Mouse (Mus musculus) T-helper 1 cell (primary cell): Measurements from ENCODE around the gene Kremen2.

ENCODE experiments used
- in situ Hi-C: fragments of 300-600 bp; cut with MboI, MseI; formaldehyde crosslinking; loops from one replicate; pipeline ENCODE4 v1.15.1; 2025; ENCODE audit warnings: high pct_unique_total_duplicates

The Kremen2 gene

GRCm38 (mm10) chr17:23761155-23761554, 15.5 kb upstream of the Kremen2 start:
- in situ Hi-C loops, result no loop called here

- in situ Hi-C loops, result no loop called here
Measured at GRCm38 (mm10) chr17:23760231-23760630, 14.6 kb upstream of the Kremen2 start.

GRCm38 (mm10) chr17:23758801-23759200, 13.2 kb upstream of the Kremen2 start:
- in situ Hi-C loops, result no loop called here

- in situ Hi-C loops, result no loop called here
Measured at GRCm38 (mm10) chr17:23757581-23757980, 11.9 kb upstream of the Kremen2 start.

GRCm38 (mm10) chr17:23755689-23756088, 10.1 kb upstream of the Kremen2 start:
- in situ Hi-C loops, result no loop called here

GRCm38 (mm10) chr17:23749400-23750191, 4.0 kb upstream of the Kremen2 start:
- in situ Hi-C loops, result loop anchor here (5.0 kb wide), 1 partner anchor 93 kb away; the partner anchor contains the start of genes Prss32 and Prss41

GRCm38 (mm10) chr17:23748631-23749391, 3.2 kb upstream of the Kremen2 start:
- in situ Hi-C loops, result no loop called here

- in situ Hi-C loops, result no loop called here
Measured at GRCm38 (mm10) chr17:23748026-23748425, 2.4 kb upstream of the Kremen2 start.

GRCm38 (mm10) chr17:23747471-23747870, 1.8 kb upstream of the Kremen2 start:
- in situ Hi-C loops, result no loop called here

GRCm38 (mm10) chr17:23746767-23747166, 1.1 kb upstream of the Kremen2 start:
- in situ Hi-C loops, result no loop called here

- in situ Hi-C loops, result no loop called here
Measured at GRCm38 (mm10) chr17:23746311-23746710, 678 bp upstream of the Kremen2 start.

GRCm38 (mm10) chr17:23744651-23745050, 982 bp downstream of the Kremen2 start:
- in situ Hi-C loops, result no loop called here

- in situ Hi-C loops, result no loop called here
Measured at GRCm38 (mm10) chr17:23744076-23744475, 1.6 kb downstream of the Kremen2 start.

GRCm38 (mm10) chr17:23742941-23743340, 2.7 kb downstream of the Kremen2 start:
- in situ Hi-C loops, result no loop called here

- in situ Hi-C loops, result no loop called here
Measured at GRCm38 (mm10) chr17:23742210-23742793, 3.3 kb downstream of the Kremen2 start.

GRCm38 (mm10) chr17:23741359-23742209, 4.0 kb downstream of the Kremen2 start:
- in situ Hi-C loops, result no loop called here

- in situ Hi-C loops, result no loop called here
Measured at GRCm38 (mm10) chr17:23740598-23741021, 5.0 kb downstream of the Kremen2 start, which contains the start of gene Paqr4. Gene Paqr4 (minus strand): TSS chr17:23740867.

- in situ Hi-C loops, result no loop called here
Measured at GRCm38 (mm10) chr17:23740136-23740584, 5.5 kb downstream of the Kremen2 start.

GRCm38 (mm10) chr17:23739202-23740135, 6.2 kb downstream of the Kremen2 start:
- in situ Hi-C loops, result no loop called here

GRCm38 (mm10) chr17:23738836-23739201, 6.8 kb downstream of the Kremen2 start:
- in situ Hi-C loops, result no loop called here
